Mouse (Mus musculus) myocyte (in vitro differentiated cells): ENCODE measurements around the gene Scn5a.

Source experiments
- CEBPB ChIP-seq: IDR thresholded peaks from 2 replicates; pipeline ENCODE4 v1.6.1; 2011; ENCODE audit warnings: mild to moderate bottlenecking, moderate library complexity; ENCODE audit not compliant: poor library complexity, insufficient read depth, severe bottlenecking
- E2F4 ChIP-seq: IDR thresholded peaks from one replicate; pipeline ENCODE4 v1.6.1; 2011; ENCODE audit warnings: mild to moderate bottlenecking, control low read depth, moderate library complexity; ENCODE audit not compliant: insufficient read depth
- MAX ChIP-seq: IDR thresholded peaks from one replicate; pipeline ENCODE4 v1.6.1; 2011; ENCODE audit warnings: low read depth, mild to moderate bottlenecking, control low read depth
- MYOD1 ChIP-seq, 3 experiments: IDR thresholded peaks; one replicate each; pipeline ENCODE4 v1.6.1; 2011; ENCODE audit warnings: control low read depth in 2 of 3, low read depth in 2 of 3, mild to moderate bottlenecking in 2 of 3, moderate library complexity in 1 of 3; ENCODE audit not compliant: insufficient read length in 2 of 3, control insufficient read depth in 1 of 3
- POLR2A ChIP-seq: IDR thresholded peaks from one replicate; pipeline ENCODE4 v1.6.1; 2011; ENCODE audit warnings: low read depth, mild to moderate bottlenecking, control low read depth, moderate library complexity; ENCODE audit not compliant: insufficient read length
- POLR2AphosphoS2 ChIP-seq: IDR thresholded peaks from one replicate; pipeline ENCODE4 v1.6.1; 2011; ENCODE audit warnings: low read depth, control low read depth; ENCODE audit not compliant: insufficient read length
- REST ChIP-seq: IDR thresholded peaks from one replicate; pipeline ENCODE4 v1.6.1; 2011; ENCODE audit warnings: mild to moderate bottlenecking, control low read depth, moderate library complexity; ENCODE audit not compliant: insufficient read depth, insufficient read length
- SRF ChIP-seq: IDR thresholded peaks from one replicate; pipeline ENCODE4 v1.6.1; 2011; ENCODE audit warnings: low read depth; ENCODE audit not compliant: control insufficient read depth, insufficient read length
- TCF12 ChIP-seq: IDR thresholded peaks from one replicate; pipeline ENCODE4 v1.6.1; 2011; ENCODE audit warnings: mild to moderate bottlenecking, control low read depth; ENCODE audit not compliant: poor library complexity, insufficient read depth, severe bottlenecking
- TCF3 ChIP-seq: IDR thresholded peaks from one replicate; pipeline ENCODE4 v1.6.1; 2011; ENCODE audit warnings: low read depth, control low read depth; ENCODE audit not compliant: insufficient read length
- USF1 ChIP-seq: IDR thresholded peaks from one replicate; pipeline ENCODE4 v1.6.1; 2011; ENCODE audit warnings: low read depth, mild to moderate bottlenecking, control low read depth, moderate library complexity

GRCm38 (mm10) chr9:119435855-119436254 lies 143.0 kb downstream of the Scn5a start:
- TF ChIP-seq POLR2A (no peak), TCF12 (no peak), CEBPB (no peak), E2F4 (no peak), USF1 (no peak), SRF (no peak), MYOD1 (IDR thresholded peaks at IDR 0.05; ENCODE audit: control insufficient read depth in 1 of 3, insufficient read length in 2 of 3, low read depth in 2 of 3) (no peak), MAX (no peak), POLR2AphosphoS2 (no peak), TCF3 (no peak), REST (no peak)
